Mouse (Mus musculus) CH12.LX (cell line): ENCODE measurements around the gene Tescl. TPM values are rescaled to one million over a fixed set of nuclear protein-coding genes. Genes with fewer than 3 reads are reported as not detected.

Experiments used
- DNase-seq: peaks from one replicate; pipeline ENCODE4 v3.0.0-alpha.2; 2013; ENCODE audit errors: extremely low read depth
- H3K27ac ChIP-seq: 2 replicates; pipeline ENCODE4 v1.5.1; 2012; ENCODE audit warnings: low read depth, mild to moderate bottlenecking, control low read depth, moderate library complexity; ENCODE audit not compliant: insufficient read depth
- H3K27me3 ChIP-seq: replicated peaks from 2 replicates; pipeline ENCODE3; 2012; ENCODE audit warnings: inconsistent platforms
- H3K36me3 ChIP-seq, 2 experiments: replicated peaks in 1 of 2; 2 replicates each; pipeline versions ENCODE3 to v1.6.1; 2012; ENCODE audit warnings: inconsistent platforms in 1 of 2, low read length in 1 of 2, mild to moderate bottlenecking in 1 of 2, mixed read lengths in 1 of 2, moderate library complexity in 1 of 2; ENCODE audit not compliant: control insufficient read depth in 1 of 2, insufficient read depth in 1 of 2
- H3K4me1 ChIP-seq, 2 experiments: 2 replicates each; pipeline ENCODE4 v1.6.1; 2012; ENCODE audit warnings: inconsistent platforms in 1 of 2, moderate library complexity in 1 of 2; ENCODE audit not compliant: insufficient read depth in 2 of 2, control insufficient read depth in 1 of 2
- H3K4me2 ChIP-seq: 2 replicates; pipeline ENCODE4 v1.6.1; 2012; ENCODE audit warnings: low read depth, mild to moderate bottlenecking, control low read depth; ENCODE audit not compliant: poor library complexity, insufficient read depth, severe bottlenecking
- H3K4me3 ChIP-seq, 3 experiments: fragments of 150-350 bp in 1 of 3; sonication (generic) in 1 of 3; replicated peaks in 1 of 3; 2 replicates each; pipeline versions ENCODE3 to v1.5.1; 2011 to 2012; ENCODE audit warnings: low read depth in 2 of 3, low read length in 2 of 3, mild to moderate bottlenecking in 2 of 3, moderate library complexity in 2 of 3, control low read depth in 1 of 3, improper control_type of control experiment in 1 of 3, inconsistent platforms in 1 of 3, mixed read lengths in 1 of 3; ENCODE audit not compliant: poor library complexity in 1 of 3
- H3K79me2 ChIP-seq: replicated peaks from 2 replicates; pipeline ENCODE4 v1.6.1; 2012; ENCODE audit warnings: mild to moderate bottlenecking, moderate library complexity; ENCODE audit not compliant: control insufficient read depth, poor library complexity, insufficient read depth, severe bottlenecking; ENCODE audit errors: extremely low read depth
- H3K9ac ChIP-seq: 2 replicates; pipeline ENCODE4 v1.6.1; 2012; ENCODE audit warnings: low read depth, mild to moderate bottlenecking, control low read depth, moderate library complexity; ENCODE audit not compliant: insufficient read depth
- H3K9me3 ChIP-seq: replicated peaks from 2 replicates; pipeline ENCODE3; 2012; ENCODE audit warnings: low read length, inconsistent platforms, mixed read lengths
- BHLHE40 ChIP-seq: IDR thresholded peaks from 2 replicates; pipeline ENCODE4 v1.6.1; 2011; ENCODE audit warnings: mild to moderate bottlenecking, low read depth, low read length, improper control_type of control experiment
- CTCF ChIP-seq, 2 experiments: IDR thresholded peaks in 1 of 2; conservative IDR thresholded peaks in 1 of 2; 2 replicates each; pipeline ENCODE4 v1.5.1; 2011 to 2012; ENCODE audit warnings: low read depth in 2 of 2, low read length in 2 of 2, improper control_type of control experiment in 1 of 2, inconsistent platforms in 1 of 2, mild to moderate bottlenecking in 1 of 2, moderate library complexity in 1 of 2
- E2F4 ChIP-seq: IDR thresholded peaks from 2 replicates; pipeline ENCODE4 v1.6.1; 2011; ENCODE audit warnings: low read depth, low read length, improper control_type of control experiment; ENCODE audit not compliant: insufficient replicate concordance
- ELF1 ChIP-seq: IDR thresholded peaks from 2 replicates; pipeline ENCODE4 v1.6.1; 2014; ENCODE audit warnings: low read depth, mild to moderate bottlenecking, inconsistent platforms, low read length, improper control_type of control experiment
- ETS1 ChIP-seq: conservative IDR thresholded peaks from 2 replicates; pipeline ENCODE4 v1.6.1; 2012; ENCODE audit warnings: low read depth, mild to moderate bottlenecking, inconsistent platforms, low read length, improper control_type of control experiment, moderate library complexity
- GABPA ChIP-seq: IDR thresholded peaks from 2 replicates; pipeline ENCODE4 v1.6.1; 2012; ENCODE audit warnings: low read depth, low read length, improper control_type of control experiment, inconsistent platforms; ENCODE audit not compliant: insufficient replicate concordance
- HCFC1 ChIP-seq: IDR thresholded peaks from 2 replicates; pipeline ENCODE4 v1.6.1; 2012; ENCODE audit warnings: low read depth, mild to moderate bottlenecking, inconsistent platforms, low read length, improper control_type of control experiment
- IRF4 ChIP-seq: IDR thresholded peaks from 2 replicates; pipeline ENCODE4 v1.6.1; 2014; ENCODE audit warnings: low read depth, mild to moderate bottlenecking, inconsistent platforms, low read length, improper control_type of control experiment
- JUN ChIP-seq: IDR thresholded peaks from 2 replicates; pipeline ENCODE4 v1.6.1; 2011; ENCODE audit warnings: low read depth, mild to moderate bottlenecking, low read length, improper control_type of control experiment, moderate library complexity; ENCODE audit not compliant: insufficient read depth
- JUND ChIP-seq: conservative IDR thresholded peaks from 2 replicates; pipeline ENCODE4 v1.6.1; 2011; ENCODE audit warnings: low read depth, low read length, improper control_type of control experiment
- MAX ChIP-seq: IDR thresholded peaks from 2 replicates; pipeline ENCODE4 v1.6.1; 2011; ENCODE audit warnings: low read length, improper control_type of control experiment
- MAZ ChIP-seq: IDR thresholded peaks from 2 replicates; pipeline ENCODE4 v1.6.1; 2012; ENCODE audit warnings: low read depth, mild to moderate bottlenecking, inconsistent platforms, low read length, improper control_type of control experiment, moderate library complexity
- NELFE ChIP-seq: IDR thresholded peaks from 2 replicates; pipeline ENCODE4 v1.6.1; 2011; ENCODE audit warnings: low read depth, low read length, improper control_type of control experiment
- POLR2AphosphoS2 ChIP-seq: IDR thresholded peaks from 2 replicates; pipeline ENCODE4 v1.6.1; 2011; ENCODE audit warnings: low read depth, low read length, improper control_type of control experiment
- RAD21 ChIP-seq: IDR thresholded peaks from 2 replicates; pipeline ENCODE4 v1.6.1; 2011; ENCODE audit warnings: low read depth, mild to moderate bottlenecking, low read length, improper control_type of control experiment, moderate library complexity
- SMC3 ChIP-seq: IDR thresholded peaks from 2 replicates; pipeline ENCODE4 v1.6.1; 2011; ENCODE audit warnings: low read depth, low read length, improper control_type of control experiment
- UBTF ChIP-seq: IDR thresholded peaks from 2 replicates; pipeline ENCODE4 v1.6.1; 2012; ENCODE audit warnings: low read depth, mild to moderate bottlenecking, inconsistent platforms, low read length, improper control_type of control experiment, moderate library complexity
- USF1 ChIP-seq: IDR thresholded peaks from 2 replicates; pipeline ENCODE4 v1.6.1; 2014; ENCODE audit warnings: low read depth, mild to moderate bottlenecking, inconsistent platforms, low read length, improper control_type of control experiment
- ZC3H11A ChIP-seq: IDR thresholded peaks from 2 replicates; pipeline ENCODE4 v1.6.1; 2012; ENCODE audit warnings: low read depth, mild to moderate bottlenecking, inconsistent platforms, low read length, improper control_type of control experiment
- ZNF384 ChIP-seq: IDR thresholded peaks from 2 replicates; pipeline ENCODE4 v1.6.1; 2012; ENCODE audit warnings: low read depth, low read length, improper control_type of control experiment, inconsistent platforms
- dilution Hi-C: fragments of 300-500 bp; cut with MboI; formaldehyde crosslinking; loops from 2 replicates; pipeline ENCODE4 v1.14.3; 2020; ENCODE audit warnings: low sequenced_read_pairs; ENCODE audit not compliant: extremely low pct_unique_long_range_greater_than_20kb, extremely low pct_ligation_motif_present
- in situ Hi-C: fragments of 300-500 bp; cut with MboI; formaldehyde crosslinking; loops from 3 replicates; pipeline ENCODE4 v1.14.3; 2019; ENCODE audit warnings: low sequenced_read_pairs, low pct_ligation_motif_present, low pct_unique_long_range_greater_than_20kb, mixed read lengths
- polyA plus RNA-seq: library from polyadenylated mRNA; unstranded; fragments of >175 nt; gene quantifications from 2 replicates; pipeline ENCODE4 v1.2.1, GENCODE M21; 2012; ENCODE audit warnings: low read depth; ENCODE audit not compliant: insufficient read length
- total RNA-seq, 2 experiments: library from RNA; depleted of rRNA; stranded (reverse); fragments of 300-350 nt in 1 of 2; fragments of >200 nt in 1 of 2; gene quantifications; 2 replicates each; pipeline ENCODE4 v1.2.3; 2012 to 2014

Gene Tescl
- total and polyA plus RNA-seq, 3 experiments = not detected

- H3K27me3 ChIP-seq = peaks cover 6% of the 10 kb centered on the region
- peak; percentile 30; the same call in 1 of the 2 replicates for TF ChIP-seq ZNF384
- no peak for TF ChIP-seq GABPA
- H3K4me3 ChIP-seq = no peak overlapping the region
- H3K36me3 ChIP-seq = no peaks in the 10 kb centered on the region
- H3K4me2 ChIP-seq = no peak overlapping the region
- H3K79me2 ChIP-seq = no peaks in the 10 kb centered on the region
- no peak overlapping the region for H3K27ac ChIP-seq
- DNase-seq = no peak
- peaks cover 29 to 49% of the 10 kb centered on the region in 2 experiments for H3K4me1 ChIP-seq
- in situ Hi-C loops (loop anchor here (5.0 kb wide), 1 partner anchor 35 kb away; no protein-coding TSS in a partner anchor), dilution Hi-C loops (no loop called here)
- H3K9ac ChIP-seq = no peak overlapping the region
- H3K9me3 ChIP-seq = no peaks in the 10 kb centered on the region
Observed at GRCm38 (mm10) chr7:24366716-24367632, 33.2 kb upstream of the Tescl start.

GRCm38 (mm10) chr7:24365258-24366014 is 31.7 kb upstream of the Tescl start:
- DNase-seq = no peak
- in situ Hi-C loops (loop anchor here (5.0 kb wide), 1 partner anchor 37 kb away; no protein-coding TSS in a partner anchor), dilution Hi-C loops (no loop called here)
- H3K79me2 ChIP-seq = no peaks in the 10 kb centered on the region
- H3K27ac ChIP-seq = no peak overlapping the region
- H3K9me3 ChIP-seq = peaks cover 4% of the 10 kb centered on the region
- no peak overlapping the region for H3K9ac ChIP-seq
- H3K4me2 ChIP-seq = no peak overlapping the region
- H3K4me1 ChIP-seq = peaks cover 20 to 33% of the 10 kb centered on the region in 2 experiments
- H3K27me3 ChIP-seq = peaks cover 10% of the 10 kb centered on the region
- no peak overlapping the region for H3K4me3 ChIP-seq
- TF ChIP-seq ZC3H11A (no peak), JUND (no peak), JUN (no peak), HCFC1 (no peak)
- no peaks in the 10 kb centered on the region for H3K36me3 ChIP-seq

- Histone ChIP-seq H3K9me3 (peaks cover 4% of the 10 kb centered on the region), H3K4me3 (no peak overlapping the region), H3K4me1 (peaks cover 14 to 27% of the 10 kb centered on the region in 2 experiments), H3K79me2 (no peaks in the 10 kb centered on the region), H3K36me3 (no peaks in the 10 kb centered on the region), H3K9ac (no peak overlapping the region), H3K27me3 (peaks cover 10% of the 10 kb centered on the region), H3K4me2 (peak overlapping the region; percentile 51; the same call in 1 of the 2 replicates), H3K27ac (no peak overlapping the region)
- peak; percentile 83 for DNase-seq
- dilution Hi-C loops = no loop called here
- TF ChIP-seq ETS1 = no peak
- TF ChIP-seq MAX = peak; percentile 25; the same call in 1 of the 2 replicates
- TF ChIP-seq UBTF = 0 out of 2 replicates have a peak, but pooled peaks have one; percentile 59
- TF ChIP-seq MAZ = 0 out of 2 replicates have a peak, but pooled peaks have one; percentile 59
- no peak for TF ChIP-seq E2F4
- TF ChIP-seq RAD21 = peak; percentile 90
- TF ChIP-seq ZC3H11A = peak; percentile 93
- TF ChIP-seq CTCF (conservative IDR thresholded peaks at IDR 0.05 in 1 of 2, IDR thresholded peaks at IDR 0.05 in 1 of 2; ENCODE audit: low read depth in 2 of 2, low read length in 2 of 2) = peak; percentile 87 to 97
- no peak for TF ChIP-seq ZNF384
- no peak for TF ChIP-seq USF1
- TF ChIP-seq SMC3 = peak; percentile 99
- no peak for TF ChIP-seq POLR2AphosphoS2
- no peak; the same call in 1 of the 2 replicates for TF ChIP-seq BHLHE40
- TF ChIP-seq ELF1 = no peak
- 0 out of 2 replicates have a peak, but pooled peaks have one; percentile 33 for TF ChIP-seq NELFE
- TF ChIP-seq IRF4 = peak; percentile 37; the same call in 1 of the 2 replicates
- in situ Hi-C loops = loop anchor here (5.0 kb wide), 1 partner anchor 37 kb away; no protein-coding TSS in a partner anchor
Observed at GRCm38 (mm10) chr7:24364827-24365226, 31.1 kb upstream of the Tescl start.
